Mouse (Mus musculus) adrenal gland, postnatal 4 days (tissue): ENCODE measurements around the gene Gm20388. TPM values are rescaled to one million over a fixed set of nuclear protein-coding genes. Genes with fewer than 3 reads are reported as not detected.

Experiments used
- DNase-seq, 2 experiments: peaks; one replicate each; pipeline ENCODE4 v3.0.0; 2021 to 2022; ENCODE audit warnings: low spot score in 2 of 2, mixed read lengths in 2 of 2
- total RNA-seq, 2 experiments: library from RNA; stranded (reverse); gene quantifications; 2 replicates each; pipeline ENCODE4 v1.2.3; 2021

Gm20388 gene
- total RNA-seq, 2 experiments from 2014 or later: 8.8 TPM; not detected in 1

- no peak for DNase-seq
These were observed 1092.4 kb downstream of the Gm20388 start for GRCm38 (mm10) chr8:121002871-121003539.

DNA sequence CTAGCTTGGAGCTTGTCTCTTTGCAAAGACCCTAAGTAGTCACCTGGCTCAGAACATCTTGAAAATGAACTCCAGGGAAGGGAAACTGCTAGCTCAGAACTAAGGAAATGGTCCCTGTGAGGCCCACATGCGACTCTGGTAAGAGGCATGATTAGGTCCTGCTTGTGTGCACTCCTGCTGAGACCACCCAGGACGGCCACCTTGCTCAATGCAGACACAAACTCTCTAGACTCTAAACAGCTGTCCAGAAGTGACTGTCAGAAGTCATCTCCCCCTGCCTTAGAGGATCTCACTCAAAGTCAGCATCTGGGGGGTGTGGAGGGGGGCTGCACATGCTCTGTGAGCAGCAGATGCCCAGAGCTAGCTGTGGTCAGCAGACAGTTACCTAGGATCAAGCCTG is 1093.0 kb downstream of the Gm20388 start:
- no peak for DNase-seq

DNA sequence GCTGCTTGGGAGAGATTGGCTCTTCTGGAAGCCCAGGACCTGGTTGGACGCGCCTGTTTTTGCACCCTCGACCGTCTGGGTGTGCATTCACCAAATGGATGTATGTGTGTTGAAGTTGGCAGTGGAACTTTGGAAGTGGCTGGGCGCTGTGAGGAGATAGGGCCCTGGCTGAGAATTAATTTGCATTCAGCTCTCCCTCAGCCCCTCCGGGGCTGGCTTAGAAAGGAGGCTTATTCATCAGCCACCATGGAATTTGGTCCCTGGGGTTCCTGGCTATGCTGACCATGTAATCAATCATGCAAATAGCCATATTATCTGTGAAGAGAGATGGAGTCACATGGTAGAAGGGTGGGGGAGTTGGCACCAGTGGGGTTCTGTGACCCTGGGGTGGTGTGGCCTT is 1102.7 kb downstream of the Gm20388 start:
- DNase-seq: no peak

- DNase-seq: peak in 1 of 2 experiments; percentile 23
These were observed 1106.0 kb downstream of the Gm20388 start for GRCm38 (mm10) chr8:121016621-121017020.

DNA sequence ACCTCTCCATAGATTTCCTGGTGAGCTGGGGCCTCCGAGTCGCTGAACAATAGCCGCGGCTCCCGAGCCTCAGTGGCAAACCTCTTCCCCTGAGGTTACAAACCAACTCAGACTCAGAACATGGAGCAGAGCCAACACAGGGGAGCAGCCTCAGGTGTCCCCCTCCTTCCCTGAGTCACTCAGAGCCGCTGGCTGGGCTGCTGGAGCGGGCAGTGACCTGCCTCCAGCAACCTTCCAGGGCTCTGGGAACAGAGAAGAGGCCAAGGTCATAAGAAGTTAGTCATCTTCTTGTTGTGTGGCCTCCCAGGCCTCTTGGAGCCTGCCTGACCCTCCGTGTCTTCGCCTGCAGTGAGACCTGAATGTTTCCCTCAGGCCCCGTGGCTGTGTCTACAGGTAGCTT is 1107.6 kb downstream of the Gm20388 start:
- DNase-seq: no peak

- no peak for DNase-seq
These were observed 1110.8 kb downstream of the Gm20388 start for GRCm38 (mm10) chr8:121021488-121021887.

DNA sequence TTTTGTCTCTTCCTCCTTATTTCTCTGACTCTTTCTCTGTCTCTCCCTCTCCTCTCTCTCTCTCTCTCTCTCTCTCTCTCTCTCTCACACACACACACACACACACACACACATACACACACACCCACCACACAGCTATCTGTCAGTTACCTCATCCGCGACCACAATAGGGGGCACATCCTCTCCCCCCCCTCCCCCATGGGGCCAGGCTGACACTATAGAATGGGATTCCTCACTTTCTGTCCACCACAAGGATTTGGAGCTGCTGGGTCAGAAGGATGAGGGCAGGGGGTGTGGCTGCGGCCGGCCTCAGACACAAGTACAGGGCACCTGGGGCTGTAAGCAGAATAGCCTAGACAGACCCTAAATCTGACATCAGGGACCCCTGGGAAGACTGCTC is 1112.4 kb downstream of the Gm20388 start:
- DNase-seq: no peak

DNA sequence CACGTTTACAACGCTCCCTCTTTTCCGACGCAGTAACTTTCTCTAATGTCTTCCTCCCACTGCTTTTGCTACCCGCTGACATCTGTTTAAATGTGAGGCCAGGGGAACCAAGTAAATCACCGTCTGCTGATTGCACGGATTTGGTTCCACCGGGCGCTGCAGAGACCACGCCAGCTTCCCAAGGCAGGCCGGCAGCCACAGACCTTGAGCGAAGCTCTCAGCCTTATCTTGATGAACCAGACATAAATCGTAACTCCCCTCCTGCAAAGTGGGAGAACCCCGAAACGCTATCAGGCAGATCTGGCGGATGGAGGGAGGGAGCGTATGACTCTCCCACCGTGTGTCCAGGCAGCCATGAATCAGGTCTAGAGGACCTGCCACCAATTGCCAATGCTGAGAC is 1113.1 kb downstream of the Gm20388 start:
- DNase-seq: peak in 1 of 2 experiments; percentile 22

DNA sequence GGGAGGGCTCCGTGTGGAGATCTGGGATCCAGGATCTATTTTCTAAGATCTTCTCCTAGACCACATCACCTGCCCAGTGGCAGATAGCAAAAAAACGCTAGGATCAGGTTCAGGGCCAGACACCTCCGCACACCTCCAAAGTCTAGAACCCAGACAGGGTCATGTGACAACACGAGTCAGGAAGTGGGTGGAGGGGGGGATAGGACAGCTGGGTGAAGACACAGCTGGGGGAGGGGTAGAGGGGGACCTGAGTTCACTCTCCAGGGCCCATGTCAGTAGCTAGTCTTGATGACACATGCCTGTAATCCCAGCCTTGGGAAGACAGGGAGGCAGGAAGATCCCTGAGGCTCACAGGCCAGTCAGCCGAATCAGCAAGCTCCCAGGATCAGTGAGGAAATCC is 1114.8 kb downstream of the Gm20388 start:
- no peak for DNase-seq

- no peak for DNase-seq
These were observed 1117.1 kb downstream of the Gm20388 start for GRCm38 (mm10) chr8:121027787-121028186.

DNA sequence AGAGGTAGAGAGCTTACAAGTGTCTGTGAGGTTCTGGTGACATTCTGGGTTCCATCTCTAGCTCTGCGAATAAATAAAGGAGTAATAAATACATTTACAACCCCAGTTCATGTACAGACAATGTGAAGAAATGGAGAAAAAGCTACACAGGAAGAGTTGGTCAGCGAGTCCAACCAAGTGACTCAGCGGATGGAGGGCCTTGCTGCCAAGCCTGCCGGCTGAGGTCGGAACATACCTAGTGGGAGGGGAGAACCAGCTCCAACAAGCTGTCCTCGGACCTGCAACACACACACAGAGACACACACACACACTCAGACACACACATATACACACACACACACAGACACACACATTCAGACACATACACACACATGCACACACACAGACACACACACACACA is 1118.4 kb downstream of the Gm20388 start:
- no peak for DNase-seq

- DNase-seq: no peak
These were observed 1119.9 kb downstream of the Gm20388 start for GRCm38 (mm10) chr8:121030496-121031040.

GRCm38 (mm10) chr8:121033299-121034013 is 1122.8 kb downstream of the Gm20388 start:
- no peak for DNase-seq

DNA sequence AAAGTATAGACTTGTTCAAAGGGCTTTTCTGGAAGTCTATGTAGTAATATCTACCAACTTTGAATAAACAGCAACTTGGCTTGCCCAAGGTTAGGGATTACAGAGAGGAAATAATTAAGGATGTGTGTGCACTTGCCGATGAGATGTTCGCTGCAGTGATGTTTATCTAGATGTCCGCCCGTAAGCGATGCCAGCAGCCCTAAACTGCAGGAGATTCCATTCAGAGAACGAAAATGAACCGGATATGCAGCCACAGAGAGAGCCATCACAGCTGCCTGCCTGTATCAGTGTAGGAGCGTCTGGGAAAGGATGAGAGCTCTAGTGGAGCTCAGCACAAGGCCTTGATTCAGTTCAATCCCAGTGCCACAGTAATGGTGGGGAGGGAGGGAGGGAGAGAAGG is 1125.0 kb downstream of the Gm20388 start:
- no peak for DNase-seq

DNA sequence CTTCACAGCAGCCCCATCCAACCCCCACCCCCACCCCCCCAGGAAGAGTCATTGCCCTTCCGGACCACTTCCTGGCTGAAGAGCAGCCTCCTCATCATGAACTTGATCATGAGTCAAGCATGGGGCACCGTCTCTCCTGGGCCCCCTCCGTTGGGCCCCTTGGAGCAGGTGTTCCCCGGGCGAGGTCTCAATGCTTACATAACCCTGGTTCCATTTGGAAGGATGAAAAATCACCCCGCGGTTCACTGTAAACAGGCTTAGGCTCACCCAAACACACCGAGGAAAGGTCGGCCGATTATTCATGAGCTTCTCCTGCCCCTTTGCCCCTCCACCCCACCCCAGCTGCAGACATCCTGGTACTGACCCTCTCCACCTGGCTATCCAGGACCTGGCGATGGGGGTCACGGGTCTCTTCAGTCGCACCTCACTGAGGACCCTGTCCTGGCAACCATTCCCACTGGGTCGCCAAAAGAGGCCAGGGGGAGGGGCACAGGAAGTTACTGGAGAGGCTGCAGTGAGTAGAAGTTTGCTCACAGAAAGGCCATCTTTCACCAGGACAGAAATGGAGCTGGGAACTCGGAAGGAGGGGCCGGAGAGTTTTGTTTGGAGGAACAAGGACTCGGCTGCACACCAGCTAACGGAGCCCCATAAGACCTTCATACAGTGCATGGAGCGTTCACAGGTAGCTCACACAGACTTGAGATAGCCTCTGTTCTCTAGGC is 1133.2 kb downstream of the Gm20388 start:
- no peak for DNase-seq

DNA sequence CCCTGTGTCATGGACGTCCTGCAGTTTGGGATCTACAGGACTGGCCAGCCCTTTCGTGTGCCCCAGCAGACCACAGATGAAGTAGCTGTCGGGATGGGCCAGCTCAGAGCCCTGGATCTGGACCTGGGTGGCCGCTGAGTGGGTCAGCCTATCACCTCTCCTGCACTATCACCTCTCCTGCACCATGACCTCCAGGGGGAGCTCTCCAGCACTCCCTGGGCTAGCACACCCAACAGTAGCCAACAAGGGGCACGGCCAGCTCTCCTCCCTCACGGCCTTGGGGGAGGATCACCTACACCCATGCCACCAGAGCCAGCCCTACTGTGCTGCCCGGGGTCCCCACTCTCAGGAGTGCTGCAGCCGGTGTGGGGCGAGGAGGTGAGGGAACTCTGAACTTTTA is 1136.8 kb downstream of the Gm20388 start:
- no peak for DNase-seq

- no peak for DNase-seq
These were observed 1147.4 kb downstream of the Gm20388 start for GRCm38 (mm10) chr8:121058081-121058480.

DNA sequence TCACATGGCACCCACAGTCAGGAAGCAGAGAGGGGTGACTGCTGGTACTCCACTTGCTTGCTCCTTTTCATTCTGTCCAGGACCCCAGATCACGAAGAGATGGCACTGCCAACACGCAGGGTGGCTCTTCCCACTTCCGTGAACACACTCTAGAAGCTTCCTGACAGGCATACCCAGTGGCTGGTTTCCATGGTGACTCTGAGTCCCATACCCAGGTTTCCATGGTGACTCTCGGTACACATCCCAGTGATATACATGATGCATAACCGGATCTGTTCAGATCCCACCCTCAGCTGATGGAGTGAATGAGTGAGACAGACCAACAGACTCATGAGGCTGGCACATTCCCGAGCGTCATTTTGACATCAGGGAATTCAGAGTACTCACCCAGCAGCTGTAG is 1148.5 kb downstream of the Gm20388 start:
- DNase-seq: no peak

DNA sequence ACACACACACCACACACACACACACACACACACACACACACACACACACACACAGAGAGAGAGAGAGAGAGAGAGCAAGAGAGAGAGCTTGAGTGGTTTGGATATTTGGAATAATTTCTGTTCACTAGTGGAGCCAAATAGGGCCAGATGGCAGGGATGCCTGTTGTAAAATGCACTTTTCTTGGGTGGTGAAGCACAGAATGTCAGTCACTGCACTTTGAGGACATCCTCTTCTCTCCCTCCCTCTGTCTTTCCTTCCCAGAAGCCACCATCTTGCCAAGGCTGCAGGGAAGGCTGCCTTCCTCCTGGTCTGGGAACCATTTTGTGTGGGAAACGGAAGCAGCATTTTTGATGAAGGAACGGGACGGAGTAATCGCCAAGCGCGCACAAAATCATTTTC is 1151.9 kb downstream of the Gm20388 start:
- DNase-seq: no peak

DNA sequence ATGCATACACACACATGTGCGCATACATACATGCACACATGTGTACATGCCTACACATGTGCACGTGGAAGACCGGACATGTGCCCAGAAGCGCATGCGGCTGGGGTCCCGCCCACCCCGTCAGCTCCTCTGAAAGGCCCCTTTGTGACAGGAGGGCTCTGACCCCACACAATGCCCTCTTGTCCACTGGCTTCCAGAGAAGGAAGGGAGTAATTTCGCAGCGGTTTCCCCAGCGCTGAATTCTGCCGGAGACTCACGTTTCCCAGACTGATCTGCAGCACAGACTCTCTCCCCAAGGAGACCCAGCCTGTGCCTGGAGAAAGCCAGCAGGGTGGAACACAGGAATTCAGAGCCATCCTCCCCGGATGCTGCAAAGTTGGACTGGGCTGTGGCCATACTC is 1153.0 kb downstream of the Gm20388 start:
- no peak for DNase-seq

DNA sequence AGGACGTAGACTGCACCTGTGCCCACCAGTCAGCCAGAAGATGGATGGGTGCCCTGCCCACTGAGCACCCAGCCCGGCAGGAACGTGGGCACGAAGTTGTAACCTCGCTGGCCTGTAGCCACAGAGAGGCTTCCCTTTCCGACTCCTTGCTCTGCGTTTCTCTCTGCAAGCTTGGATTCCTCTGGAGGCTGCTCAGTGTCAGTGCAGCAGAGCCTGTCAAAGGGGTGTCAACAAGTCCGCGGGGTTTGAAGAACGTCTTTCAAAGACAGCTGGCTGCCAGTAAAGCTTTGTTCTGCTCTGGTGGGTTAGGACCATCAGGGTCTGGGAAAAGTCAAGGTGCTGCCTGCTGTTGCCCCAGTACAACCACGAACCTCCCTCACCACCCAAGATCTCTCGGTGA is 1160.8 kb downstream of the Gm20388 start:
- no peak for DNase-seq
